Mouse (Mus musculus) bone marrow macrophage, adult 2 months (primary cell): ENCODE measurements around the gene Ahnak.

ENCODE experiments used
- CTCF ChIP-seq: IDR thresholded peaks from 2 replicates; pipeline ENCODE4 v1.5.1; 2012; ENCODE audit warnings: low read depth, mild to moderate bottlenecking, low read length, moderate library complexity
- POLR2A ChIP-seq: IDR thresholded peaks from 2 replicates; pipeline ENCODE4 v1.6.1; 2012; ENCODE audit warnings: mild to moderate bottlenecking, low read depth, low read length, borderline replicate concordance

- TF ChIP-seq POLR2A (no peak), CTCF (no peak)
Measured at GRCm38 (mm10) chr19:9044291-9044690, 55.2 kb downstream of the Ahnak start.
